Mouse (Mus musculus): ENCODE measurements around the gene Taf4. TPM values are rescaled to one million over a fixed set of nuclear protein-coding genes. Genes with fewer than 3 reads are reported as not detected.
A peak's percentile ranks its signal among the peaks of the same experiment; 100 is the strongest.

The Taf4 gene
- polyA plus RNA-seq, 1 experiment from 2014 or later: 3.4 TPM

DNA sequence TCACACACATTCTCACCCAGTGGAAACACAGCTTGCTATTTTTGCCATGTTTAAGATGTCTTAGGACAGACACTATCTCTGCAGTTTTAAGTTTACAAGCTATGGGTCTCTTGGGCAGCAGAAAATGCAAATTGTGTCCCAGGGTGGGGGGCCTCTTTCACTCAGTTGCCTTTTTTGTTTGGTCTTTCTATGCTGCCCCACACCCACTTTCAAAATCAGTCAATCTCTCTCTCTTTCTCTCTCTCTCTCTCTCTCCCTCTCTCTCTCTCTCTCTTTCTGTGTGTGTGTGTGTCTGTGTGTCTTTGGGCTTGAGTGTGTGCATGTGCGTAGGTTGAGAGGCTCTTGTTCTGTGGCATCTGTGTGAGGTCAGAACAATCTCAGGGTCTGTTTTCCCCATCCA lies 9.2 kb upstream of the Taf4 start:
- 86% methylated on average over 1 of the region's 1 CpGs for WGBS

DNA sequence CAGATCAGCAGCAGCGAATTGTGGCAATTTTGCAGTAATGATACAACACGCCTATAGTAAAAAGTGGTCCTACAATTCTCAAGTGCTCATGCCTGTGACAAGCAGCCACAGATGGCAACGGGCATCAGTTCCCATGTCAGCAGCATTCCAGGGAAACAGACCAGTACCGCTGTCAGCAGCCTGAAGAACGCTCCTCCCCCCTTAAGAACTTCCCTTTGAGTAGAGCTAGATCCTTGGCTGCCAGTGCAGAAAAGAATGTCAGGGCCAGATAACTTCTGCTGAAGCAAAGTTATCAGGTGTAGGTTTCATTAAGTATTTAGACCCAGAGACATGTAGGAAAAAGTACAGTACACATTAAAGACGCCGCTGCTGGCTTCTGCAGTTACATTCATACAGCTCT lies 8.4 kb upstream of the Taf4 start:
- WGBS: 44% methylated on average over 7 of the region's 7 CpGs
- Histone ChIP-seq H3K4me2 (replicated peaks; ENCODE audit: low read depth, low read length) (no peak overlapping the region), H3K9me3 (ENCODE audit: low read length) (no peaks in the 10 kb centered on the region), H3K36me3 (ENCODE audit: insufficient read depth, low read length) (no peaks in the 10 kb centered on the region), H3K4me3 (ENCODE audit: low read length) (no peak overlapping the region), H3K4me1 (ENCODE audit: insufficient read depth, low read length) (peaks cover 9% of the 10 kb centered on the region; the same call in 1 of the 2 replicates), H3K9ac (replicated peaks; ENCODE audit: low read length) (no peak overlapping the region), H3K27me3 (ENCODE audit: insufficient read depth, low read length) (no peaks in the 10 kb centered on the region), H3K27ac (ENCODE audit: low read length) (no peak overlapping the region)
- ATAC-seq (ENCODE audit: low FRiP score, low TSS enrichment): no peak

More for the DNA sequence above, 9.2 kb upstream of the Taf4 start:
- Histone ChIP-seq H3K4me1 (ENCODE audit: insufficient read depth, low read length) (no peaks in the 10 kb centered on the region), H3K9ac (replicated peaks; ENCODE audit: low read length) (no peak overlapping the region), H3K27ac (ENCODE audit: low read length) (no peak overlapping the region), H3K4me2 (replicated peaks; ENCODE audit: low read depth, low read length) (no peak overlapping the region), H3K36me3 (ENCODE audit: insufficient read depth, low read length) (no peaks in the 10 kb centered on the region), H3K27me3 (ENCODE audit: insufficient read depth, low read length) (no peaks in the 10 kb centered on the region), H3K9me3 (ENCODE audit: low read length) (no peaks in the 10 kb centered on the region), H3K4me3 (ENCODE audit: low read length) (no peak overlapping the region)
- no peak for ATAC-seq (ENCODE audit: low FRiP score, low TSS enrichment)

DNA sequence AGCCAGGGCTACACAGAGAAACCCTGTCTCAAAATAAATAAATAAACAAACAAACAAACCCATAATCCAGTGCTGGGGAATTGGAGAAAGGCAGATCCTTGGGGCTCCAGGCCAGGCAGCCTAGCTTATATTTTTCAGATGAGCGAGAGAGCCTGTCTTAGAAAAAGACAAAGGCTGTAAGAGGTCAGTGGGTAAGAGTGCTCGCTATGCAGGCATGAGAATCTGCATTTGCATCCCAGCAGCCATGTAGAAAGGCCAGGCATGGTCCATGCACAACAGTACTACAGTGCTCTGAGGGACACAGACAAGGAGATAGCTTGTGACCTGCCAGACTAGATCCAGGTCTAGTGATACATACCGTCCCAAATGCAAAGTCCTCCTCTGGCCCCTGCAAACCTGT lies 6.3 kb upstream of the Taf4 start:
- H3K27me3 ChIP-seq (ENCODE audit: insufficient read depth, low read length): no peaks in the 10 kb centered on the region
- peaks cover 20% of the 10 kb centered on the region for H3K4me1 ChIP-seq (ENCODE audit: insufficient read depth, low read length)
- H3K9me3 ChIP-seq (ENCODE audit: low read length): no peaks in the 10 kb centered on the region
- no peak overlapping the region for H3K27ac ChIP-seq (ENCODE audit: low read length)
- no peaks in the 10 kb centered on the region for H3K36me3 ChIP-seq (ENCODE audit: insufficient read depth, low read length)
- H3K9ac ChIP-seq (replicated peaks; ENCODE audit: low read length): no peak overlapping the region
- no peak for ATAC-seq (ENCODE audit: low FRiP score, low TSS enrichment)
- no peak overlapping the region for H3K4me3 ChIP-seq (ENCODE audit: low read length)
- H3K4me2 ChIP-seq (replicated peaks; ENCODE audit: low read depth, low read length): no peak overlapping the region
- WGBS: 78% methylated on average over 3 of the region's 3 CpGs

DNA sequence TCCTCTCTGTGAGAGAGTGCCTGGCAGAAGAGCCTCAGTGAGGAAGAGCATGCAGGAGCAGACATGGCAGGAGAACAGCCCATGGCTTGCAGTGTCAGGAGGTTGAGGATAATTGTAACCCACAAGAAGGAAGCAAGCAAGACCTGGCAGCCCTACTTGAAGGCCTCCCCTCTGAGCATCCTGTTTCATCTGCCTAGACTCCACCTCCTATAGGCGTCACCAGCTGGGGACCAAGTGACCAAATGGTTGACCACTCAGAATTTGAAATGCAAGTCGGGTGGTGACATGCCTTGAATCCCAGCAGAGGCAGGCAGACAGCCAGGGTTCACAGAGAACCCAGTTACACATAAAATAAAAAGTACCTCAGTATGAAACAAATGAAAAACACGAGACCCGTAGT lies 4.2 kb upstream of the Taf4 start:
- H3K4me1 ChIP-seq (ENCODE audit: insufficient read depth, low read length): peaks cover 23% of the 10 kb centered on the region
- H3K9ac ChIP-seq (replicated peaks; ENCODE audit: low read length): no peak overlapping the region
- no peaks in the 10 kb centered on the region for H3K27me3 ChIP-seq (ENCODE audit: insufficient read depth, low read length)
- no peak for ATAC-seq (ENCODE audit: low FRiP score, low TSS enrichment)
- no peak overlapping the region for H3K4me2 ChIP-seq (replicated peaks; ENCODE audit: low read depth, low read length)
- H3K27ac ChIP-seq (ENCODE audit: low read length): no peak overlapping the region
- 32% methylated on average over 4 of the region's 4 CpGs for WGBS
- H3K36me3 ChIP-seq (ENCODE audit: insufficient read depth, low read length): no peaks in the 10 kb centered on the region
- H3K9me3 ChIP-seq (ENCODE audit: low read length): no peaks in the 10 kb centered on the region
- H3K4me3 ChIP-seq (ENCODE audit: low read length): no peak overlapping the region

DNA sequence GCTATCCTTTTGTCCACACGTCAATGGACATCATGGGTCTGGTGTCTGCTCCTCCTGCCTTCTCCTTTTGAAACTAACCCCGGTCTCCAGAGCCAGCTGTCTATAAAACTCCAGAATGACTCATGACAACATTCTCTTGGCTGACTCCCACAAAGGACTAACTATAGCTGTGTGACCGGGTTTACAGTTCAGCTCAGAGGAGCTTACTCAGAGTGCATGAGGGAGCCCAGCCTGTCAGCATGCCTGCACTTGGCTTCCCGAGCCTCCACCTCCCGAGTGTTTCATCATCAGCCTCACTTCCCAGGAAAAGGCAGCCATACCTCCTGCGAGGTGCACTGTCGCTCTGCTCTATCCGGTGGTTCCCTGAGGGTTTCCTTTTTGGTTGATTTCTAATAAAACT lies 3.4 kb upstream of the Taf4 start:
- H3K9me3 ChIP-seq (ENCODE audit: low read length): no peaks in the 10 kb centered on the region
- H3K27ac ChIP-seq (ENCODE audit: low read length): no peak overlapping the region
- no peak for ATAC-seq (ENCODE audit: low FRiP score, low TSS enrichment)
- H3K36me3 ChIP-seq (ENCODE audit: insufficient read depth, low read length): no peaks in the 10 kb centered on the region
- H3K4me1 ChIP-seq (ENCODE audit: insufficient read depth, low read length): peaks cover 27% of the 10 kb centered on the region
- H3K4me2 ChIP-seq (replicated peaks; ENCODE audit: low read depth, low read length): no peak overlapping the region
- WGBS: 51% methylated on average over 8 of the region's 8 CpGs
- H3K4me3 ChIP-seq (ENCODE audit: low read length): no peak overlapping the region
- no peaks in the 10 kb centered on the region for H3K27me3 ChIP-seq (ENCODE audit: insufficient read depth, low read length)
- H3K9ac ChIP-seq (replicated peaks; ENCODE audit: low read length): no peak overlapping the region

DNA sequence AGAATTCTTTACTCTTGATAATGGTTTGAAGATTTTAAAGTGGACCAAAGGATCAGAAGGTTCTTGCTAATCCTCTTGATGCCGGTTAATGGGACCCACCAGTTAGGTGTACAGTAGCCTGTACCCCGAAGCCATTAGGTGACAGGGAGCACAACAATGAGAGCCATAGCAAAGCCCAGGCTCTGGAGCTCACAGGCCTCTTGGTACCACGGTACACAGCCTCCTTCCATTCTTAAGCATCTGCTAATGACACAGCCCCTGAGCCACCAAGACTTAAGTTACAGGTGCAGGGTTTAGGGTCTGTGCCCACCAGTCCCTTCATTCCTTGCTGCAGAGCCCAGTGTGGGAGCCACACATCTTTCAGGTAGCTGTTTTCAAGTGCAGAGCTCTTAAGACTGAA lies 1.8 kb upstream of the Taf4 start:
- H3K9ac ChIP-seq (replicated peaks; ENCODE audit: low read length): no peak overlapping the region
- H3K4me2 ChIP-seq (replicated peaks; ENCODE audit: low read depth, low read length): no peak overlapping the region
- 82% methylated on average over 3 of the region's 3 CpGs for WGBS
- no peaks in the 10 kb centered on the region for H3K36me3 ChIP-seq (ENCODE audit: insufficient read depth, low read length)
- H3K27ac ChIP-seq (ENCODE audit: low read length): no peak overlapping the region
- no peaks in the 10 kb centered on the region for H3K9me3 ChIP-seq (ENCODE audit: low read length)
- H3K4me1 ChIP-seq (ENCODE audit: insufficient read depth, low read length): peaks cover 43% of the 10 kb centered on the region
- no peak for ATAC-seq (ENCODE audit: low FRiP score, low TSS enrichment)
- no peak overlapping the region for H3K4me3 ChIP-seq (ENCODE audit: low read length)
- H3K27me3 ChIP-seq (ENCODE audit: insufficient read depth, low read length): no peaks in the 10 kb centered on the region

DNA sequence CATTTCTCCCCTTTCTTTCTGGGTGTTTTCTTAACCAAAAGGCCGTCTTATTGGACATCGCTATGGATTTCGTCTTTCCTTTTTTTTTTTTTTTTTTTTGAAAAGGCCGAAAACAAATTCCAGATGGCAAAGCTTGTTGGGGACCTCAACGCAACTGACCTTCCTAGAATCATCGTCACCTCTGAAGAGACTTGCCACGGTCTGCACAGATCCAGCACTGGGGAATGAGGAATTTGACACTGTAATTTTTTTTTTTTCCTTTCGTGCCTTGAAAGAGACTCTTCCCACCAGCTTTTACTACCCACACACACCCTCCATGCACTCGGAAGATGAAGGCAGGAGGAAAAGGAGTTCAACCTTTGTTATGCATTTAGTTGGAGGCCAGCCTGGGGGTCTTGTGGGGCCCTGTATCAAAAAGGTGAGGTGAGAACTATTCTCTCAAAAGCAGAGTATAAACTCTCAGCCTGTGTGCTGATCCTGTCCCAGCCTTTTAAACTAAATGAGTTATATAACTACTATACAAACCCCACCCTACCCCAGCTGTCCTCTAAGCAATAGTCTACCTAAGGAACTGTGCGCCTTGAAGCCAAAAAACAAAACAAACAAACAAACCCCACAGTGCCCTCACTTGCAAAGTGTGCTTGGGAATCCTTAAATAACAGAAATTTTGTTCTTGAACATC lies 1.0 kb upstream of the Taf4 start:
- Histone ChIP-seq H3K9ac (replicated peaks; ENCODE audit: low read length) (peak overlapping the region; percentile 84), H3K27ac (ENCODE audit: low read length) (peak overlapping the region; percentile 96), H3K4me2 (replicated peaks; ENCODE audit: low read depth, low read length) (peak overlapping the region; percentile 99), H3K4me1 (ENCODE audit: insufficient read depth, low read length) (peaks cover 49% of the 10 kb centered on the region), H3K9me3 (ENCODE audit: low read length) (no peaks in the 10 kb centered on the region), H3K27me3 (ENCODE audit: insufficient read depth, low read length) (no peaks in the 10 kb centered on the region), H3K4me3 (ENCODE audit: low read length) (peak overlapping the region; percentile 65), H3K36me3 (ENCODE audit: insufficient read depth, low read length) (no peaks in the 10 kb centered on the region)
- no peak for ATAC-seq (ENCODE audit: low FRiP score, low TSS enrichment)
- 9% methylated on average over 9 of the region's 10 CpGs for WGBS

DNA sequence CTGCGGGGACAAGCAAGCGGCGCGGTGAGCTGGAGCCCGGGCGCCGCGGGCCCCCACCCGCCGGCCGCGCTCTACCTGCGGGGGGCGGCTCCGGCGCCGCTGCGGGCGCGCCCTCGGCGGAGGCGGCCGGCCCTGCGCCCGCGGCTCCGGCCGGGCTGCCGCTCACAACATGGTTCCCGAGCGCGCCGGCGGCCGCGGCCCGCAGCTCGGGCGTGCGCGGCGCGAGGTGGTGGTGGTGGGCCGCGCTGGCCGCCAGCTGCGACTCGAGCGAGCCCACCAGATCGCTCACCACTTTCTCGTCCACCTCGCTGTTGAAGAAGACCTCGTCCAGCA lies 185 bp downstream of the Taf4 start:
- no peak; the same call in 1 of the 2 replicates for ATAC-seq (ENCODE audit: low FRiP score, low TSS enrichment)
- Histone ChIP-seq H3K4me2 (replicated peaks; ENCODE audit: low read depth, low read length) (peak overlapping the region; percentile 99), H3K36me3 (ENCODE audit: insufficient read depth, low read length) (no peaks in the 10 kb centered on the region), H3K27me3 (ENCODE audit: insufficient read depth, low read length) (no peaks in the 10 kb centered on the region), H3K4me1 (ENCODE audit: insufficient read depth, low read length) (peaks cover 60% of the 10 kb centered on the region), H3K4me3 (ENCODE audit: low read length) (peak overlapping the region; percentile 65), H3K27ac (ENCODE audit: low read length) (peak overlapping the region; percentile 93), H3K9me3 (ENCODE audit: low read length) (no peaks in the 10 kb centered on the region), H3K9ac (replicated peaks; ENCODE audit: low read length) (peak overlapping the region; percentile 85)
- 0% methylated on average over 34 of the region's 54 CpGs for WGBS

DNA sequence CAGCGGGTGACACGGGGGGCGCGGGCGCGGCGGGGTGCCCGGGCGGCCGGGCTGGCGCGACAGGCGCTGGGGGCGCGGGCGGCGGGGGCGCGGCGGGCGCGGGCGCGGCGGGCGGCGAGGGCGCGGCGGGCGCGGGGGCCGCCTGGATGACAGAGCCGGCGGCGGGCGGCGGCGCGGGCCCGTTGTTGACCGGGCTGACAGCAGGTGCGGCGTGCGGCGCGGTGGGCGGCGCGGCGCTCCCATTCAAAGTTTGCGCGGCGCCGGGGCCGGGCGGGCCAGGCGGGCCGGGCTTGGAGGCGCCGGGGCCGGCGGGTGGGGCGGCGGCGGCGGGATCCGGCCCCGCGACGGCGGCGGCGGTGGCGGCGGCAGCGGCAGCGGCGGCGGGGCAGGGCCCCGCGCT lies 595 bp downstream of the Taf4 start:
- Histone ChIP-seq H3K9ac (replicated peaks; ENCODE audit: low read length) (peak overlapping the region; percentile 85), H3K9me3 (ENCODE audit: low read length) (no peaks in the 10 kb centered on the region), H3K27me3 (ENCODE audit: insufficient read depth, low read length) (no peaks in the 10 kb centered on the region), H3K27ac (ENCODE audit: low read length) (peak overlapping the region; percentile 93; the same call in 1 of the 2 replicates), H3K36me3 (ENCODE audit: insufficient read depth, low read length) (no peaks in the 10 kb centered on the region), H3K4me3 (ENCODE audit: low read length) (peak overlapping the region; percentile 65), H3K4me2 (replicated peaks; ENCODE audit: low read depth, low read length) (peak overlapping the region; percentile 99), H3K4me1 (ENCODE audit: insufficient read depth, low read length) (peaks cover 63% of the 10 kb centered on the region)
- WGBS: 0% methylated on average over 1 of the region's 82 CpGs
- ATAC-seq (ENCODE audit: low FRiP score, low TSS enrichment): no peak

DNA sequence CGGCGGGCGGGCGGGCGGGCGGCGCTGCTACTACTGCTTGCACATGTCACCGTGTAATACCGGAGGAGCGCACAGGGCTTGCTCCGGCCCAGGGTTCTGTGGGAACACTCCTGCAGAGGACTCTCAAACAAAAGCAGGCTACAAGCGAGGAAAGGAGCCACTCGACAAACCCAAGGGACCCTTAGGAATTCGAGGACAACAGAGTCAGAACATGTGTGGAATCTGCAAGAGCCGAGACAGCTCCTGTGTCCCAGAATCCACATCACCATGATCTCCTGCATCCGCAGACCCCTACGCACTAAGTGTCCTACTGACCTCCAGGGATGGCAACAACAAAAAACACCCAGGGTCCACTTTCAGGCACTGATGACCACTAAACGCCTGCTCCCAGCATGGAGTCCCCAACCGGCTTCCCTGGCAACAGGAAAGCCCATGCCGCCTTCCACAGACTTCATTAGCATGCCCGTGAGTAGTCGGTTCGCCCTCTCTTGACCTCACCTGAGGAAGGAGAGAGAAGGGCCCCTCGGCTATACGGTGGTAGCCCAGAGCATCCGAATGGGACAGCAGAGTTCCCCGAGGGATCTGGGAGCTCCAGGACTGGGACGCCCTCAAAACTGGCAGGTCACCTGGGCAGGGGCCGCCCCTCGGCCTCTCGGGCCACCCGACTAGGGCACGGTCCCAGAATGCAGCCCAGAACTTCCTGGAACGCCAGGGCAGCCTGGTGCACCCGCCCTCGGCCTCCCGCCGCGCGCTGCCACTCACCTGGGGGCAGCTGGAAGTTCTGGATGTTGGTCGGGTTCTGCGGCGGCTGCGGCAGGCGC lies 1.6 kb downstream of the Taf4 start:
- no peaks in the 10 kb centered on the region for H3K27me3 ChIP-seq (ENCODE audit: insufficient read depth, low read length)
- H3K4me1 ChIP-seq (ENCODE audit: insufficient read depth, low read length): peaks cover 59% of the 10 kb centered on the region
- H3K4me2 ChIP-seq (replicated peaks; ENCODE audit: low read depth, low read length): peak overlapping the region; percentile 99
- H3K36me3 ChIP-seq (ENCODE audit: insufficient read depth, low read length): no peaks in the 10 kb centered on the region
- H3K4me3 ChIP-seq (ENCODE audit: low read length): peak overlapping the region; percentile 65
- peak; percentile 3; the same call in 1 of the 2 replicates for ATAC-seq (ENCODE audit: low FRiP score, low TSS enrichment)
- 4% methylated on average over 45 of the region's 45 CpGs for WGBS
- H3K27ac ChIP-seq (ENCODE audit: low read length): no peak overlapping the region
- H3K9me3 ChIP-seq (ENCODE audit: low read length): no peaks in the 10 kb centered on the region
- H3K9ac ChIP-seq (replicated peaks; ENCODE audit: low read length): peak overlapping the region; percentile 85
